Mouse (Mus musculus) common myeloid progenitor, adult 5-6 weeks (primary cell): ENCODE data around the gene Ccdc144b. TPM values are rescaled to one million over a fixed set of nuclear protein-coding genes. Genes with fewer than 3 reads are reported as not detected.

Experiments
- ATAC-seq: replicated peaks from 2 replicates; pipeline ENCODE4 v1.8.0; 2016; ENCODE audit warnings: low read depth, mild to moderate bottlenecking, moderate TSS enrichment, inconsistent platforms; ENCODE audit not compliant: poor library complexity, severe bottlenecking
- total RNA-seq: library from RNA; stranded (forward); fragments of 200-1000, 187-1606 nt; gene quantifications from 2 replicates; pipeline ENCODE4 v1.2.3, GENCODE M21; 2017

Gene Ccdc144b
- total RNA-seq = not detected in 2 replicates

GRCm38 (mm10) chr3:36053447-36053846, at the start of gene Ccdc144b:
Gene Ccdc144b (minus strand): TSS chr3:36053547.
- ATAC-seq = no peak

DNA sequence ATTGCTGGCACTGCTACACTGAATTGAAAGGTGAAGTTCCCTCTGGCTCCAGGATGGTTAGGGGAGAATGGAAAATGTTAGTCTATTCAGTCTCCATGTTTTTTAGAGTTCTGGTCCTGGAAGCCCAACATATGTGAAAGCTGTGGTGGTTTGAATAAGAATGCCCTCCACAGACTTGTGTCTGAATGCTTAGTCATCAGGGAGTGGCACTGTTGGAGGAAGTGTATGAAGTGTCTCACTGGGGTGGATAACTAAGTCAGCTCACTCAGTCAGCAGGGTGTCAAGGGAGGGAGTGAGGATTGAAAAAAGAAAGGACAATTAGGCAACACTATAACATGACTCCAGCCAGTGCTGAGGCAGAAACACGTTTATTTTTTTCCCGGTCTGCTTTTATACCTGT, 42.0 kb upstream of the Ccdc144b start:
- ATAC-seq = no peak

DNA sequence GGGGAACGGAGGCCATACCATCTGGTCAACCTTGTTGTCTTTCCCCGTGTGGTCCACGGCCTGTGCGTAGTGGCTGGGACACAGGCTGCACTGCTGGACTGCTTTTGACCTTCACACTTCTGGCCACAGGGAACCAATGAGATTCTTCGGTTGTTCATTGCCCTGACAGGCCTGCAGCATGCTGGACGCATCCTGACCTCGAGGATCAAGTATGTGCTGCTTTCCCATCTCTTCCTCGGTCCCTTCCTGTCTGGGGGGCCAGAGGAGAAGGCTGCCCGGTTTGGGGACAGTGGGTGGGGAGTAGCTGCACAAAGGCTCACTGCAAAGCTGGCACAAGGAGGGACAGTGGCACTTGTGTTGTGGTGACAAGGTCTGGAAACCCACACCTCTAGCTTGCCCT, 34.2 kb upstream of the Ccdc144b start:
- ATAC-seq = no peak

- no peak for ATAC-seq
These were observed 32.0 kb upstream of the Ccdc144b start for GRCm38 (mm10) chr3:36085394-36085793.

DNA sequence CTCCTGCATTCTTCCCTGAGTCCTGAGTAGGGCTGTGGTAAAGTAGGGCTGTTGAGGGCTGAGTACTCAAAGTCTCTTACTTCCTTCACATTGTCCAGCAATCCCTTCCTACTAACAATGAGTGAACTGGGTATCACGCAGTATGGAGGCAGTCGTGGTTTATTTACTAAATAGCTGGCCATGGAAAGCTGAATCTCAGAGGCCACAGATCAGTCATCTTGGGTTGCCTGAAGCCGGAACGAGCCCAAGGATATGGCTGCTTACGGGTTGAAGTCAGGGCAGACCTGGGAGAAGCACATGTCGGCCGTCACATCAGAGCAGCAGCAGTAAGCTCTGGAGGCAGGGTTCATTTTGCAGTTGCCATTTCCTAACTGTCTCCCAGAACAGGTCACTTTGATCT, 30.0 kb upstream of the Ccdc144b start:
- ATAC-seq = no peak

- ATAC-seq = no peak
These were observed 29.5 kb upstream of the Ccdc144b start for GRCm38 (mm10) chr3:36082843-36083242.

- ATAC-seq = no peak
These were observed 27.4 kb upstream of the Ccdc144b start for GRCm38 (mm10) chr3:36080741-36081140.

DNA sequence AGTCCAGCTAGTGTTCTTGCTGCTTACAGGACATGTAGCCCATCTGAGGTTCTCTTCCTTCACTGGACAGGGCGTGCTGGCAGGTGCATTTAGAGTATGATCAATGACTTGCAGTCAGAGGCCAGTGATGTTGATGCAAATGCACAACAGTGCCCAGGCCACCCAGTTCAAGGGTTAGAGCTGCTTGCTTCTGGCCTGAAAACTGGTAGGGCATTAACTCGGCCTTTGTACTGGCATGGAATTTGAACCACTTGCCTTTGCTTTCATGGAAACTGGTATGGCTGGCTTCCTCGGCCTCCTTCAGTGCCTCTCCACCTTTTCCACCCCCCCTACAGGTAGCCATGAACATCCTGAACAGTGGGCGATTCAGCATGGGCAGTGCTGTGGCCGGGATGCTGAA, 26.5 kb upstream of the Ccdc144b start:
- ATAC-seq = no peak

DNA sequence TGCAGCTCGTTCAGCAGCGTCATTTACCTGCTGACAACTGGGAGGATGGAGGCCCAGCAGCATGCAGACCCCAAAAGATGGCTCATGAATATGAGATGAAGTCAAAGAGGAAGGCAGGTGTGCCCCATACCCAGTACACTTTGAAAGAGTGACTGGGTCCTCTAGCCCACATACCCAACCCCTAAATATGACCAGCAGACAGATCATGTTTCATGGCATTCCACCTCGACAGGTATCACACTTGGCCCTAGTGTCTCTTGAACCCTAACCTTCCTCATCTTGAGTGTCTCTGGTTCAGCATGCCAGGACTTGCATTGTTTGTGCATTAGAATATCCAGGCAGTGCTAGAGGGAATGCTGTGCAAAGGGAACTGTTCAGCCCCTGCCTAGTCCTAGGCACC, 24.0 kb upstream of the Ccdc144b start:
- no peak for ATAC-seq

DNA sequence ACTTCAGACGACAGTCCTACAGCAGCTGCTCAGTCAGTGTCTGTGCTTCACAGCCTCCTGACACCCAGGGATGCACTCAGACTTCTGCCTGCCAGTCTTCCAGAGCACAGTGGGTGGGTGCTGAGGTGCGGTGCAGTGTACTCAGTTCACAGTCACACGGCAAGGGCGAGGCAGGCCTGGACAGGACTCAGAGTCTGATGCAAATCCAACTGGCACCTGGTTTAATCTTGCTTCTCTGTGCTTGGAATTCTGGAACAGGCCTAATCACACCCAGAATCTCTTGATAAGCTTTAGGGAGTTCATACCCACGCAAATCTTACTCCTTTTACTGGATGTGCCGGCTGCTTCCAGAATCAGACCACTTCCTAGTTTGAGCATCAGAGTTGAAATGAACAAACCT, 22.1 kb upstream of the Ccdc144b start:
- no peak for ATAC-seq

DNA sequence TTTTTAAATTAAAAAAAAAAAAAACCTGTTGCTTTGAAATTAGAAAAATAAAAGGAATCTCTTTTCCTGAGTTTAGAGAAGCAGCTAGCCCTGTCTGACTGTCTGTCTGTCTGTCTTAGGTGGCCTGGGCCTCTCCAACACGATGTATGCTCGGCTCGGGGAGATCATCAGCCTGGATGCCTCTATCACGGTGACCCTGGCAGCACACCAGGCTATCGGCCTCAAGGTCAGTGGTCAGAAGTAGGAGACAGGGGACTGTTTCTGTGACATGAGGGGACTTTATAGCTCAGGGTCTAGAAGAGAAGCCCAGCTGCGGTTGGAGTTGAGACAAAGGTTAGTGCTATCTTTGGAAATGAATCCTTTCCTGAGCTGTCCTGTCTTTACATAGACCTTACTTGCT, 20.9 kb upstream of the Ccdc144b start:
- no peak for ATAC-seq

- ATAC-seq = no peak
These were observed 17.7 kb upstream of the Ccdc144b start for GRCm38 (mm10) chr3:36071047-36071446.

- ATAC-seq = no peak
These were observed 17.1 kb upstream of the Ccdc144b start for GRCm38 (mm10) chr3:36070436-36070835.

GRCm38 (mm10) chr3:36067731-36068130, 14.4 kb upstream of the Ccdc144b start:
- no peak for ATAC-seq

GRCm38 (mm10) chr3:36065843-36066651, 12.7 kb upstream of the Ccdc144b start, which contains the start of gene Acad9:
Gene Acad9 (plus strand): TSS chr3:36065979.
- peak; percentile 98 for ATAC-seq

GRCm38 (mm10) chr3:36065166-36065565, 11.8 kb upstream of the Ccdc144b start:
- no peak for ATAC-seq

- ATAC-seq = 0 out of 2 replicates have a peak, but pooled peaks have one; percentile 4
These were observed 11.3 kb upstream of the Ccdc144b start for GRCm38 (mm10) chr3:36064592-36065061.

- ATAC-seq = peak; percentile 78
These were observed 6.9 kb upstream of the Ccdc144b start for GRCm38 (mm10) chr3:36060096-36060850.

DNA sequence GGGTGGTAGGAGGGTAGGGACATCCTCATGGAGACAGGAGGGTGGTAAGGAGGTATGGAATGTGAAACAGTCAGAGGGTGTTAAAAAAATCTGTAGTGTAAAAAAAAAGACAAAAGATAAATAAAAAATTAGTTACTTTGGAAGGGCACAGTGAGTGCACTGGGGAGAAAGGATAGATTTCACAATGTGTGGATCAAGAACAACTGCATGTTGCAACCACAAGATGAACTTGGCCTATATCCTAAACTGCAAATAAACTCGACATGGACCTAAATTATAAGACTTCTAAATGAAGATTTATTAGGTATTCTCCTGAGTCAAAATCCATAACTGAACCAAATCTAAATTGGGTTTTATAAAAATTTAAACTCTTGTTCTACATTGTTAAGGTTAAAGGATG, 4.2 kb downstream of the Ccdc144b start:
- no peak for ATAC-seq

GRCm38 (mm10) chr3:36045086-36045485, 8.3 kb downstream of the Ccdc144b start:
- no peak for ATAC-seq

GRCm38 (mm10) chr3:36044520-36044919, 8.8 kb downstream of the Ccdc144b start:
- no peak for ATAC-seq
